Mouse (Mus musculus) hindbrain, embryonic 13.5 days (tissue): ENCODE measurements around the gene Anpep. TPM values are rescaled to one million over a fixed set of nuclear protein-coding genes. Genes with fewer than 3 reads are reported as not detected.

Source experiments
- ATAC-seq: fragments of 200-750 bp; cut with Nextera tagmentation; 2 replicates; pipeline ENCODE4 v1.8.0; 2017; ENCODE audit warnings: moderate TSS enrichment; ENCODE audit not compliant: low FRiP score
- H3K27ac ChIP-seq: fragments of 300-500 bp; sonication (generic); 2 replicates; pipeline ENCODE4 v1.5.1; 2015; ENCODE audit warnings: inconsistent platforms, mild to moderate bottlenecking, moderate library complexity
- H3K27me3 ChIP-seq: fragments of 300-500 bp; sonication (generic); 2 replicates; pipeline ENCODE4 v1.6.1; 2015; ENCODE audit warnings: mild to moderate bottlenecking, inconsistent platforms
- H3K36me3 ChIP-seq: fragments of 300-500 bp; sonication (generic); 2 replicates; pipeline ENCODE4 v1.6.1; 2015; ENCODE audit warnings: mild to moderate bottlenecking, inconsistent platforms
- H3K4me1 ChIP-seq: fragments of 300-500 bp; sonication (generic); replicated peaks from 2 replicates; pipeline ENCODE4 v1.6.1; 2015; ENCODE audit warnings: inconsistent platforms
- H3K4me2 ChIP-seq: fragments of 300-500 bp; sonication (generic); 2 replicates; pipeline ENCODE4 v1.6.1; 2015; ENCODE audit warnings: inconsistent platforms, mild to moderate bottlenecking, moderate library complexity
- H3K4me3 ChIP-seq: fragments of 300-500 bp; sonication (generic); 2 replicates; pipeline ENCODE4 v1.5.1; 2015; ENCODE audit warnings: mild to moderate bottlenecking, inconsistent platforms
- H3K9ac ChIP-seq: fragments of 300-500 bp; sonication (generic); 2 replicates; pipeline ENCODE4 v1.6.1; 2015; ENCODE audit warnings: mild to moderate bottlenecking, inconsistent platforms
- H3K9me3 ChIP-seq: fragments of 300-500 bp; sonication (generic); 2 replicates; pipeline ENCODE4 v1.6.1; 2016; ENCODE audit warnings: inconsistent platforms
- WGBS: fragments of 180-500 bp; shearing (Covaris S2); methylation state at CpG from one replicate; pipeline ENCODE4 v1.1.7; 2015; 5-methylcytosine and 5-hydroxymethylcytosine counted together
- polyA plus RNA-seq: library from polyadenylated mRNA; unstranded; fragments of >200 nt; fragmentation: Nextera tagmentation; extraction: Ambion mirVana; gene quantifications from 2 replicates; pipeline ENCODE4 v1.2.1, GENCODE M21; 2015

The Anpep gene
- polyA plus RNA-seq, 1 experiment from 2014 or later, result 4.4 TPM

DNA sequence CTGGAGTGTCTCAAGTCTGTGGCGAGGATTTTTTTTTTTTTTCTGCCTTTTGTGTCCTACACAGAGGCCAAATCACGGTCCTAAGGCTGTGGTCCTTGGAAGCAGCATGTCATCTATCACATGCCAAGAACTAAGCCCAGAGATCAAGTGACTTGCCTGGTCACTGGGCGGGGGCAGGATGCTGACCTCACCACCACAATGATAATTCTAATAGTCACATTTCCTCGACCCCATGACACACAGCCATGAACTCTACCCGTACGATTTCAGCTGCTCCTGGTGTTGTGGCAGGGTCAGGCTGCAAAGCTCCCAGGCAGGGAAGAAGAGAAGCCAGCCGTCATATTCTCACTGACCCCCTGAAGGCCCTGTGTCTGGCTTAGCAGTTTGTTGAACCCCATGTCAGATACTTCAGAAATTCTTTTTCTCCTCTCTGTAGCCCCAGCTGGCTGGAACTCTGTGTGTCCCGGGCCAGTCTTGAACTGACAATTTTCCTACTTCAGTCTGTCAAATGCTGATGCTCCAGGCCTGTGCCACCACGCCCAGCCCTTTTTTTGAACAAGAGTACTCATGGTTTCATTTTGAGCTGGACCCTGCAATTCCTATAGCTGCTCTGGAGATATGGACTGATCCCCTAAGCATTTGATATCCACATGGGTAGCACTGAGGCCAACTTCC is 1.8 kb downstream of the Anpep start:
- H3K4me2 ChIP-seq, result no peak overlapping the region
- no peak overlapping the region for H3K9ac ChIP-seq
- H3K27ac ChIP-seq, result no peak overlapping the region
- H3K27me3 ChIP-seq, result no peaks in the 10 kb centered on the region
- H3K4me3 ChIP-seq, result no peak overlapping the region
- no peak for ATAC-seq
- H3K4me1 ChIP-seq, result peaks cover 5% of the 10 kb centered on the region; the same call in 1 of the 2 replicates
- 56% methylated on average over 9 of the region's 9 CpGs for WGBS
- H3K36me3 ChIP-seq, result no peaks in the 10 kb centered on the region
- no peaks in the 10 kb centered on the region for H3K9me3 ChIP-seq

GRCm38 (mm10) chr7:79858202-79858934 is 2.5 kb downstream of the Anpep start:
- no peak overlapping the region for H3K4me3 ChIP-seq
- ATAC-seq, result no peak
- no peak overlapping the region for H3K27ac ChIP-seq
- no peaks in the 10 kb centered on the region for H3K9me3 ChIP-seq
- no peaks in the 10 kb centered on the region for H3K27me3 ChIP-seq
- no peaks in the 10 kb centered on the region for H3K36me3 ChIP-seq
- H3K9ac ChIP-seq, result no peak overlapping the region
- no peak overlapping the region for H3K4me2 ChIP-seq
- peaks cover 5% of the 10 kb centered on the region; the same call in 1 of the 2 replicates for H3K4me1 ChIP-seq
- 62% methylated on average over 11 of the region's 11 CpGs for WGBS

DNA sequence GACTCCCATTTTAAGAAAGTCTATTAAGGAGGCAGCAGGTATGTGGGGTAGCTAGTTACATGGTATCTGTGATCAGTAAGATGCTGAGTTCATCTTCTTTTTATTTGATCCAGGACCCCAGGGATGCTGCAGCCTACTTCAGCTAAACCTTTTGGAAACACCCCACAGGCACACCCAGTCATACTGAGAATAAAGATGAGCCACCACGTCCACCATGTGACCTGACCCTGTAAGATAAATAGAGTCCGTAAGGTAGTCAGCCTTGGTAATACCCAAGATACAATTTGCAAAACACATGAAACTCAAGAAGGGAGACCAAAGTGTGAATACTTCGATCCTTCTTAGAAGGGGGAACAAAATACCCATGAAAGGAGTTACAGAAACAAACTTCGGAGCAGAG is 4.6 kb downstream of the Anpep start:
- Histone ChIP-seq H3K4me1 (peaks cover 5% of the 10 kb centered on the region; the same call in 1 of the 2 replicates), H3K9ac (no peak overlapping the region), H3K9me3 (no peaks in the 10 kb centered on the region), H3K4me2 (no peak overlapping the region), H3K36me3 (no peaks in the 10 kb centered on the region), H3K27ac (no peak overlapping the region), H3K4me3 (no peak overlapping the region), H3K27me3 (no peaks in the 10 kb centered on the region)
- no peak for ATAC-seq
- 81% methylated on average over 4 of the region's 4 CpGs for WGBS

DNA sequence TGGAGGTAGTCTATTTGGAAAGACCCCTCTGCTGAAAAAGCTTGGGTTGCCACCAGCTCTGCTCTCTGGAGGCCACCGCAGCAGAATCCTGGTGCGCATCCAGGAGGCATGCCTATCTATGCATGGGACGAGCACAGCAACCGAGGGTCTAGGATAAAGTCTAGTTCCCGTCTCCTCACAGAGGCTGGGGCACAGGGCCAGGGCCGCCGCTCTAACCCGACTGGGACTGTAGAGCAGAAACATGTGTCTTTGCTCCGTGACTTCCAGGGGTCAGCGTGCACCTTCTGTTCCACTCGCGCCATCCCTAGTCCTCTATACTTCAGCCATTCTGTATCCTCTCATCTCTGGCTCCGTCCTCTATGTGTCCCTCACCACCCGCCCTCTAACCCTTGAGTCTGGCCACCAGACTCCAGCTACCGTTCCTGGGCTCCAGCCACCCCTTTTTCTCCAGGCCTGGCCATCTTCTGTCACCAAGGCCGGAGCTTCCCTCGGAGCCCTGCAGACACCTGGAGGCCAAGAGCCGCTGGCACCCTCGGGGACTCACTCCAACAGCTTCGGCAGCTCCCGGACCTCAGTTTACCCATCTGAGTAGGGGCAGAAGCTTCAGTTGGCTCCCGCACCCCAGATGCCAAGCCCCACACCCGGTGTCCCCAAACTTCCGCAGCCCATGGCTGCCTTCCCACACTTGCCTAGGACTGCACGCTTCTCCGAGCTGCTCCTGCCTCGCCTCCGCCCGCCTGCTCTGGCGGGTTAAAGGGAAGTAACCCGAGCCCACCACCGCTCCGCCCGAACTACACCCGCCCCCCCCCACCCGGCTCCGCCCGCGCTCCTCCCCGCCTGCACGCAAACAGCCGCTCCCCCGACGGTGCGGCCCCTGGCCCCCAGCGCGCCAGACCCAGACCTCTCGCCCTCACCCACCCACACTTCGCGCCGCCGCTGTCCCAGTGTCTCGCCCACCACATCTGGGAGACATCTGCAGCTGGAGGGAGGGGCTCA is 13.1 kb downstream of the Anpep start:
- peak overlapping the region; percentile 56 for H3K4me2 ChIP-seq
- H3K9ac ChIP-seq, result peak overlapping the region; percentile 35; the same call in 1 of the 2 replicates
- H3K9me3 ChIP-seq, result no peaks in the 10 kb centered on the region
- 11% methylated on average over 50 of the region's 53 CpGs for WGBS
- H3K4me3 ChIP-seq, result peak overlapping the region; percentile 33
- peaks cover 9% of the 10 kb centered on the region for H3K4me1 ChIP-seq
- no peaks in the 10 kb centered on the region for H3K36me3 ChIP-seq
- ATAC-seq, result no peak
- H3K27me3 ChIP-seq, result peaks cover 43% of the 10 kb centered on the region
- no peak overlapping the region for H3K27ac ChIP-seq

GRCm38 (mm10) chr7:79846342-79846741 is 14.5 kb downstream of the Anpep start:
- Histone ChIP-seq H3K4me3 (no peak overlapping the region), H3K4me1 (peaks cover 9% of the 10 kb centered on the region), H3K27ac (no peak overlapping the region), H3K27me3 (peaks cover 43% of the 10 kb centered on the region), H3K36me3 (no peaks in the 10 kb centered on the region), H3K4me2 (no peak overlapping the region), H3K9ac (no peak overlapping the region), H3K9me3 (no peaks in the 10 kb centered on the region)
- no peak for ATAC-seq
- WGBS, result 69% methylated on average over 2 of the region's 2 CpGs

DNA sequence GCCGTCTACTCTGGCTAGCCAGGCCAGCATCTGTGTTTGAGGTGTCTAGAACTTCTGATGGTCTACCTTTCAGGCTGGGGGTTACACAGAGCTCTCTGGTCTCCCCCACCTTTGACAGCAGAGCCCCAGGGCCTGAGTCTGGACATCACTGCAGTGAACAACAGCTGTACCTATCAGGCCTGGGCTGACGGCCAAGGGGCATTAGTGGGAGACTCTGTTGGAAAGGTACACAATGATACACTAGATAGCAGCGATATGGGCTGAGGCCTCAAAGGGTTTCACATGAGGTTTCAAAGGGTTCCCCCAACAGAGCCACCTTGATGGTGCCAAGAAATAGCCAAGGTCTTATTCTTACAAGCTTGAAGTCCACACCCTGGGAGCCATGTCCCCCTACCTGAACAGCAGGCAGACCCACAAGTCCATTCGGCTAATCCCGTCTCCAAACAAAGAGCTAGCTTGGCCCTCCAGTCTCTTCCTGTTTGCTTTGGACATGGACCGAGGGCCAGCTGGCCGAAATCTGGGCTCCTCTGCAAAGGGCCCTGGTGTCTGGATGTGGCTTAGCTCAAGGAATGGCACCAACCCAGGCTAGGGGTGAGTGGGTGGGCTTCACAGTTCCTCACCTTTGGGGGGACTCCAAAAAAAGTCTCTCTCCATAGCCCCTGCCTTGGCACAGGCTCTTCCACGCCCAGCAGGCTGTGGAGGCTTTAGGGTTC is 16.6 kb downstream of the Anpep start:
- WGBS, result 88% methylated on average over 8 of the region's 8 CpGs

GRCm38 (mm10) chr7:79842163-79842562 is 18.7 kb downstream of the Anpep start:
- Histone ChIP-seq H3K4me3 (no peak overlapping the region), H3K27me3 (peaks cover 16% of the 10 kb centered on the region), H3K36me3 (no peaks in the 10 kb centered on the region), H3K9ac (no peak overlapping the region), H3K4me2 (no peak overlapping the region), H3K4me1 (no peaks in the 10 kb centered on the region), H3K9me3 (no peaks in the 10 kb centered on the region), H3K27ac (no peak overlapping the region)
- ATAC-seq, result no peak
- WGBS, result 58% methylated on average over 7 of the region's 7 CpGs

More for the DNA sequence above, 16.6 kb downstream of the Anpep start:
- Histone ChIP-seq H3K4me2 (no peak overlapping the region), H3K4me1 (peaks cover 9% of the 10 kb centered on the region), H3K4me3 (no peak overlapping the region), H3K9me3 (no peaks in the 10 kb centered on the region), H3K9ac (no peak overlapping the region), H3K36me3 (no peaks in the 10 kb centered on the region), H3K27me3 (peaks cover 35% of the 10 kb centered on the region), H3K27ac (no peak overlapping the region)
- no peak for ATAC-seq

DNA sequence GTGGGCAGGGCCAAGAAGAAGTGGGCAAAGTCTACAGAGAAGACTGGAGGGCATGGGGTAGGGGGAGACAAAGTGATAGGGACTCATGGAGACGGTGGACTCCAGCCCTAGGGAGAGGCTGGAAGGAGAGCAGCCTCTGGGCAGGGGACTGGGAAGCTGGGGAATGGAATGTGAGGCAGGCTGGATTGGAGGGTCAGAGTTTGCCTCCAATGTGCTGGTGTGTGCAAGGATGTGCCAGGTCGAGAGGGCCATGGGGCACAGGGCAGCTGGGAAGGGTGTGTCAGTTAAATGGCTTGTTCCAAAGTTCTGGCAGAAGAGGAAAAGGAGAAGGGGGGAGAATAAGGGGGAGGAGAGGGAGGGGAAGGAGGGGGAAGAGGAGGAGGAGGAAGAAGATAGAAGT is 23.6 kb downstream of the Anpep start:
- no peak for ATAC-seq
- WGBS, result 70% methylated on average over 2 of the region's 2 CpGs
- Histone ChIP-seq H3K4me1 (no peaks in the 10 kb centered on the region), H3K9me3 (no peaks in the 10 kb centered on the region), H3K36me3 (no peaks in the 10 kb centered on the region), H3K27ac (no peak overlapping the region), H3K9ac (no peak overlapping the region), H3K4me2 (no peak overlapping the region), H3K4me3 (no peak overlapping the region), H3K27me3 (no peaks in the 10 kb centered on the region)

- no peak for ATAC-seq
- H3K4me2 ChIP-seq, result no peak overlapping the region
These were observed 25.7 kb downstream of the Anpep start for GRCm38 (mm10) chr7:79835196-79835595.

GRCm38 (mm10) chr7:79832980-79833379 is 27.9 kb downstream of the Anpep start:
- H3K27me3 ChIP-seq, result no peaks in the 10 kb centered on the region
- no peaks in the 10 kb centered on the region for H3K4me1 ChIP-seq
- ATAC-seq, result no peak

More at GRCm38 (mm10) chr7:79835196-79835595, 25.7 kb downstream of the Anpep start:
- H3K9ac ChIP-seq, result no peak overlapping the region
- H3K27me3 ChIP-seq, result no peaks in the 10 kb centered on the region
- 96% methylated on average over 6 of the region's 6 CpGs for WGBS
- no peak overlapping the region for H3K27ac ChIP-seq
- no peaks in the 10 kb centered on the region for H3K9me3 ChIP-seq
- H3K4me3 ChIP-seq, result no peak overlapping the region
- no peaks in the 10 kb centered on the region for H3K4me1 ChIP-seq
- H3K36me3 ChIP-seq, result no peaks in the 10 kb centered on the region

GRCm38 (mm10) chr7:79831585-79831984 is 29.3 kb downstream of the Anpep start:
- Histone ChIP-seq H3K4me1 (no peaks in the 10 kb centered on the region), H3K9me3 (no peaks in the 10 kb centered on the region), H3K36me3 (no peaks in the 10 kb centered on the region), H3K4me3 (no peak overlapping the region), H3K27me3 (no peaks in the 10 kb centered on the region), H3K9ac (no peak overlapping the region), H3K4me2 (no peak overlapping the region), H3K27ac (no peak overlapping the region)
- 80% methylated on average over 6 of the region's 6 CpGs for WGBS
- no peak for ATAC-seq

More at GRCm38 (mm10) chr7:79832980-79833379, 27.9 kb downstream of the Anpep start:
- no peak overlapping the region for H3K9ac ChIP-seq
- H3K36me3 ChIP-seq, result no peaks in the 10 kb centered on the region
- H3K4me3 ChIP-seq, result no peak overlapping the region
- no peaks in the 10 kb centered on the region for H3K9me3 ChIP-seq
- H3K27ac ChIP-seq, result no peak overlapping the region
- H3K4me2 ChIP-seq, result no peak overlapping the region
